Mouse (Mus musculus): Measurements from ENCODE around the gene Atf6.

DNA sequence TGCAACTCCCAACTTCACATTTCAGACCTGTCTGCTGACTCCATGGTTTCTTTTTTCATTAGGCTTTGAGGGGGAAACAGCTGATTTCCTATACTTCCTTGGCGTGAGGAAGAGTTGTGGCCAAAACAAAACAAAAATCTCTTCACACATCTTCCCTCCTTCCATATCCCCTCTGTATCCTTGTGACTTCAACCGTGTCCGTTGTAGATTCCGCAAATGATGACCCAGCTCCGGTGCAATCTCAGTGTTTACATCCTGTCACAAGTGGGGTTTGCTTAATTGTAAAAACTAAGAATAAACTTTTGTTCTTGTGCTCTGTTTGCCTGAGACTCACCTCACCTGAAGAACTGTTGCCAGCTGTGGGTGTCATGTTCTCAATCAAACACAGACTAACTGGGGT lies 35.9 kb upstream of the Atf6 start:
- no peak for TF ChIP-seq CTCF (IDR thresholded peaks at IDR 0.05; ENCODE audit: low read depth)
- TF ChIP-seq EP300 (IDR thresholded peaks at IDR 0.05; ENCODE audit: low read depth), result no peak

All from heart, postnatal 0 days (tissue).